Mouse (Mus musculus): Measurements from ENCODE around the gene Ccl7. TPM values are rescaled to one million over a fixed set of nuclear protein-coding genes. Genes with fewer than 3 reads are reported as not detected.

Ccl7 gene
- polyA plus RNA-seq, 1 experiment from 2014 or later = 2.1 TPM

DNA sequence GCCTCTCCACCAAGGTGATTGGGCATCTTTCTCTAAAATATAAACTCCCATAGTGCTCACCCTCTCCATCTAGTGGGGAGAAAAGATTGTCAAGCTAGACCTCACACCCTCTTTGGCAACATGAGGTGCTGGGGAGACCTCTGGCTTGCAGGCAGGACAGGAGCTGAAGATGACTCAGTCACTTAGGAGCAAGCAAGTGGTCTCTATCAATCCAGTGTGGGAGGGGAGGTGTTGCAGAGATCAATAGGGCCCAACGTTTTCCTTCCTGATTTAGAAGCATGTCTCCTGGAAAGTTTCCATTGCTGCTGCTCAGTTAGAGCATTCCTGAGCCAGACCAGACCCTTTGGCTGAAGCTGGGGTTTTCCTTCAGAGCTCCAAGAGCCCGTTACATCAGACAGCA, 7.0 kb upstream of the Ccl7 start, which contains the start of gene Gm17268:
Gm17268 (minus strand) TSS at position 28 of the 400 bp plus-strand sequence.
- Histone ChIP-seq H3K9ac (no peak within 1 kb of the TSS), H3K9me3 (no peaks in the 10 kb centered on the region), H3K27ac (no peak within 1 kb of the TSS), H3K4me1 (peaks cover 24% of the 10 kb centered on the region), H3K4me2 (replicated peaks) (no peak within 1 kb of the TSS), H3K4me3 (no peak within 1 kb of the TSS), H3K27me3 (peaks cover 17% of the 10 kb centered on the region; the same call in 1 of the 2 replicates), H3K36me3 (no peaks in the 10 kb centered on the region)
- whole genome bisulfite sequencing = 23% methylated on average over 2 of the region's 2 CpGs
- no peak for ATAC-seq (ENCODE audit: low FRiP score, low read depth)

DNA sequence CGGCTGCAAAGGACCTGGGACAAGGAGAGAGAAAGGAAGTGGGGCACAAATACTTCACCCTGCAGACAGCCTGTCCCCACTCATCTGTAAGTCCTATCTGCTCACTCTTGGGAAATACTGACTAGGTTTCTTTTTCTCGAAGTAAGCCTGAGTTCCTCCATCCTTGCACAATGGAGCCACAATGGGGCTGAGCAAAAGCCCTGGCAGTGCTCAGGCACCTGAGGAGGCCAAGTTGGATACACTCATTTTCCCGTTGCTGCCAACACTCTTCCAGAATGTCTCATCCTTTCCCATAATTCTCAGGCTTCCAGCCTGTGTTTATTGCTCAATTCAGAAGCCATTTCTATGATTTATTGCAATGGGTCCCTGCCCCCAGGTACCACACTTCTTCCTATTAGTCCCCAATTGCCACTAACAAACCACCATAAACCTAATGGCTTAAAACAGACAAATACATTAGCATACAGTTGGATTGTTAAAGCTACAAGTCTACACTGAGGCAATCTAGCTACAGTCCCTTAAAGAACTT, 6.3 kb upstream of the Ccl7 start:
- 61% methylated on average over 3 of the region's 3 CpGs for WGBS
- ATAC-seq (ENCODE audit: low FRiP score, low read depth) = no peak
- peaks cover 23% of the 10 kb centered on the region for H3K4me1 ChIP-seq

DNA sequence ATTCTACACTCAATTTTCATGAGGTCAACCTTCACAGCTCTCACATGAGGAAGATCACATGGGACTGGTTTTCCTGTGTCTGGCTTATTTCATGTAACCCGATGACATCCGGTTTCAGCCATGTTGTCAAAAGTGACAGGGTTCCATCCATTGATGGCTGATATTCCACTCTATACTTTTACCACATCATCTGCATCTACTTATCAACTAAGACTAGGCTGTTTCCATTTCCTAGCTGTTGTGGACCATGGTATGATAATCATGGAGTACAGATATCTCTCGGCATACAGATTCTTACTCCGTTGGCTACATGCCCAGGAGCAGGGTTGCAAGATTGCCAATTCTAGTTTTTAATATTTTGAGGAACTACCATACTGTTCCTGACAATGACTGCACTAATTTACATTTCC, 3.8 kb upstream of the Ccl7 start:
- Histone ChIP-seq H3K27me3 (peaks cover 12% of the 10 kb centered on the region; the same call in 1 of the 2 replicates), H3K9ac (no peak overlapping the region), H3K4me3 (no peak overlapping the region), H3K4me2 (replicated peaks) (no peak overlapping the region), H3K4me1 (peaks cover 10% of the 10 kb centered on the region; the same call in 1 of the 2 replicates), H3K36me3 (no peaks in the 10 kb centered on the region), H3K27ac (no peak overlapping the region), H3K9me3 (no peaks in the 10 kb centered on the region)
- ATAC-seq (ENCODE audit: low FRiP score, low read depth) = no peak
- 81% methylated on average over 4 of the region's 4 CpGs for WGBS

More for the DNA sequence above, 6.3 kb upstream of the Ccl7 start:
- Histone ChIP-seq H3K36me3 (no peaks in the 10 kb centered on the region), H3K9ac (no peak overlapping the region), H3K4me3 (no peak overlapping the region), H3K27me3 (peaks cover 17% of the 10 kb centered on the region; the same call in 1 of the 2 replicates), H3K4me2 (replicated peaks) (no peak overlapping the region), H3K27ac (no peak overlapping the region), H3K9me3 (no peaks in the 10 kb centered on the region)

DNA sequence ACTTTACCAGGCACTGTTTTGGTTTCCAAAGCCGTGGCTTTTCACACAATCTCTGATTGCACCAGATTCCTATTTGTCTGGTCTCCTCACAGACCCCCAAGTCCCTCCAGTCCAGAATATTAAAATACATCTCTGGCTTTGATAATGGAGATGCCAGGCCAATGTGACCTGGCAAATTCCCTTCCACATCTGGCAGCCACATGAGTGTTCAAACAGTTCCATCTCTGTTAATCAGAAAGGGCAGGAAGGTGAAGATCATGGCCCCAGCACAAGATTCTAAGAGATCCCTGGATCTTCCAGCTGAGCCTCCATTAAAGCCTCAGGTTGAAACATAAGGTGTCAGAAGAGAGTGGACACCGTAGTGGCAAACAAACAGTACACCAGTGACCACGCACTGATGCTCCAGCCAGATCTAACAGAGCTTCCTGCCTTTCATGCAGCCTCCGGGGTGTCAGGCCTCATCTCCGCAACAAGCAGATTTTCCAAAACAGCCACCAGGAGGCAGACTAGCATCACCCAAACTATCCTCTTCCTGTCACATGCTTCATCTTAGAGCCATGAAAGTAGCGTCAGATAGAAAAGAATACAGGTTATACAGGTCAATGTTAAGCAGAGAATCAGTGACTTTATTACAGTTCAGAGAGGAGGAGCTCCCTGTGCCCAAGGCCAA, 2.4 kb downstream of the Ccl7 start:
- H3K4me3 ChIP-seq = no peak overlapping the region
- WGBS = 25% methylated on average over 6 of the region's 6 CpGs
- no peak overlapping the region for H3K4me2 ChIP-seq (replicated peaks)
- H3K36me3 ChIP-seq = no peaks in the 10 kb centered on the region
- no peak overlapping the region for H3K9ac ChIP-seq
- no peaks in the 10 kb centered on the region for H3K27me3 ChIP-seq
- no peak overlapping the region for H3K27ac ChIP-seq
- H3K9me3 ChIP-seq = no peaks in the 10 kb centered on the region
- no peak for ATAC-seq (ENCODE audit: low FRiP score, low read depth)
- H3K4me1 ChIP-seq = peaks cover 4% of the 10 kb centered on the region; the same call in 1 of the 2 replicates

DNA sequence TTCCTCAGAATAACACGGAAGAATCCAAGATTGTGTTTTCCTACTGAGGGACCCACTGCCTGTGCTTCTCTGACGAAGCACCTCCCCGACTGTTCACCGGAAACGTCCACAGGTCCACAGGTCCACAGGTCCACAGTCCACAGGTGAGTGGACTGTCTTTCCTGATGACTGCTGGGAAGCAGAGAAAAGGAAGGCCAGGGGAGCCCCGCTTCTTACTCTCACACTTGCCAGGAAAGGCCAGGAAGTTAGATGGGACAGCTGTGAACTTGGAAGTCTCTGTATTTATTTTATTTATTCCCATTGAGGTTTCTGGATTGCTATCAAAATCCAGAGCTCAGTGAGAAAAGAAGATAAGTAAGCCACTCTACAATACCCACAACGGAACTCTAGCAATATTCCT, 8.3 kb downstream of the Ccl7 start:
- WGBS = 90% methylated on average over 7 of the region's 7 CpGs

DNA sequence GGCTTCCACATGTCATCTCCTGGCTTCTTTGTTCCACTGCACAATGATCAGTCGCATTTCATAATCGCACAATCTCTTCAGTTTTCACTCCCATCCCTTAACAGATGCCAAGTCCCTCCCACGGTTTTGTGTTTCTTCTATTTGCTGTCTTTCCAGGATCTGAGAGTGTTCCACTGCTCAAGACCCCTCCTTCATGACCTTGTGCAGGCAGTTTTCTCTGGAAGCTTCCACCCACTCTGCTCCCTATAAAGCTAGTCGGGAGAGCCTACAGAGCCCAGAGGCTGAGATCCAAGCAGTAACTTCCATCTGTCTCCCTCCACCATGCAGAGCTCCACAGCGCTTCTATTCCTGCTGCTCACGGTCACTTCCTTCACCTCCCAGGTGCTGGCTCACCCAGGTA, 12.1 kb downstream of the Ccl7 start, which contains the start of gene Ccl11:
Ccl11 (plus strand) TSS at position 178 of the 400 bp plus-strand sequence.
- WGBS = 78% methylated on average over 6 of the region's 6 CpGs
- no peaks in the 10 kb centered on the region for H3K4me1 ChIP-seq

More for the DNA sequence above, 8.3 kb downstream of the Ccl7 start:
- Histone ChIP-seq H3K4me2 (replicated peaks) (no peak overlapping the region), H3K36me3 (no peaks in the 10 kb centered on the region), H3K27ac (no peak overlapping the region), H3K4me3 (no peak overlapping the region), H3K9ac (no peak overlapping the region), H3K9me3 (no peaks in the 10 kb centered on the region), H3K4me1 (no peaks in the 10 kb centered on the region), H3K27me3 (no peaks in the 10 kb centered on the region)
- no peak for ATAC-seq (ENCODE audit: low FRiP score, low read depth)

DNA sequence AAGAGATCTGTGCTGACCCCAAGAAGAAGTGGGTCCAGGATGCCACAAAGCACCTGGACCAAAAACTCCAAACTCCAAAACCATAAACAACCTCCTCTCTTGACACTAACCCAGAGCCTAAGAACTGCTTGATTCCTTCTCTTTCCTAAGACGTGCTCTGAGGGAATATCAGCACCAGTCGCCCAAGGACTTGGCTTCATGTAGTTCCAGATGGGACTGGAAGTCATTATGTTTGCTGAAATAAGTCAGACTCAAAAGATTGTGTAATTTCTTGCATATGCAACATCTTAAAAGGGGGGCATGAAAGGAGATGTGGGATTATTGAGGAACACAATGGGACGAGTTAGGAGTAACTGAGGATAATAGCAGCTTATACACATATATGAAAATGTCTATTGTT, 16.7 kb downstream of the Ccl7 start:
- 53% methylated on average over 3 of the region's 3 CpGs for WGBS
- Histone ChIP-seq H3K4me2 (replicated peaks) (no peak overlapping the region), H3K9me3 (no peaks in the 10 kb centered on the region), H3K4me3 (no peak overlapping the region), H3K36me3 (no peaks in the 10 kb centered on the region), H3K4me1 (no peaks in the 10 kb centered on the region), H3K27ac (no peak overlapping the region), H3K9ac (no peak overlapping the region), H3K27me3 (no peaks in the 10 kb centered on the region)
- ATAC-seq (ENCODE audit: low FRiP score, low read depth) = no peak

More for the DNA sequence above, 12.1 kb downstream of the Ccl7 start, which contains the start of gene Ccl11:
- Histone ChIP-seq H3K4me2 (replicated peaks) (no peak within 1 kb of the TSS), H3K9me3 (no peaks in the 10 kb centered on the region), H3K4me3 (no peak within 1 kb of the TSS), H3K36me3 (no peaks in the 10 kb centered on the region), H3K27me3 (no peaks in the 10 kb centered on the region), H3K9ac (no peak within 1 kb of the TSS), H3K27ac (no peak within 1 kb of the TSS)
- ATAC-seq (ENCODE audit: low FRiP score, low read depth) = no peak

DNA sequence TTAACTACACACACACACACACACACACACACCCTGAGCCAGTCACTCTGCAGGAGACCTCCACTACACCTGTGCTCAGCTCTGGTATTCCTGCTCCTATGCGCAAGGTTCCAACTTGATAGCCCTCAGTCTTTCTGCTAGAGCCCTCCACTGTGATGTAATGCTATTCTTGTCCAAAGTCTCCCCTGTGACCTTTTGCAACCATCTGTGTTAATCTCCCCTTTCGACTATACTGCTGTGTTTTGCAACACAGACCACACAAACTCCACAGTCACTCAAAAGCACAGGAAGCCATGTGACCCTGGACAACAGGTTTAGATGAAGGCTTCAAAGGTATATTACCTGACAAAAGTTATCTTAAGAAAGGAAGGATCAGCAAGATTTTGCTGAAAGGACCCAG, 17.9 kb downstream of the Ccl7 start:
- no peak for ATAC-seq (ENCODE audit: low FRiP score, low read depth)

DNA sequence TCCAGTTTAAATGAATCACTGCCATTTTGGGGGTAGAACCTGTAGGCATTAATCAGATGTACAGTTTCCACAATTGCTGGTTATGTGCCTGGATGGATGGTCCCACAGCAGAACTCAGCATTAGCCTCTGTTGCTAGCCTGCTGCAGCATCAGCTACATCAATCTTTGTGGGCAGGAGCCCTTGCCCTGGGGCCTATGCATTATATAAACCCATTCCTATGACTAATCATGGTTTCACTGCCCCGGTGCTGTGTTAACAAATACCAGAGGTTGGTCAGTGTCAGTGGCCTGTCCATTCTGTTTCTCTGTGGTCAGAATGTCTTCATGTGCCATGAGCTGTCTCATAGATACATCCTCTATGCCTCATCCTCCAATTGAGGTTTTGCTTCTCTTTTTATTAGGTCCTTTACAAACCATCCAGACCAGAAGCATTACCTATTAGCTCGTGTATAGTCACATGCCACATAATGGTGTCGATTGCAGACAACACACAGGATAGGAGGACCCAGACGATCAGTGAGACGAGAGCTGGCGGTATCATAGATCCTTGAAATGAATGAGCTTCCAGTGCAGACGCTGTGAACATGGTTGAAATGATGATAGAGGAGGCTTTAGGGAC, 21.6 kb downstream of the Ccl7 start:
- Histone ChIP-seq H3K9me3 (no peaks in the 10 kb centered on the region), H3K27ac (no peak overlapping the region), H3K27me3 (no peaks in the 10 kb centered on the region), H3K4me1 (no peaks in the 10 kb centered on the region), H3K4me3 (no peak overlapping the region), H3K36me3 (no peaks in the 10 kb centered on the region), H3K9ac (no peak overlapping the region), H3K4me2 (replicated peaks) (no peak overlapping the region)
- 79% methylated on average over 7 of the region's 7 CpGs for WGBS
- ATAC-seq (ENCODE audit: low FRiP score, low read depth) = no peak

More for the DNA sequence above, 17.9 kb downstream of the Ccl7 start:
- H3K4me3 ChIP-seq = no peak overlapping the region
- H3K27ac ChIP-seq = no peak overlapping the region
- 77% methylated on average over 2 of the region's 2 CpGs for WGBS
- no peaks in the 10 kb centered on the region for H3K4me1 ChIP-seq
- H3K27me3 ChIP-seq = no peaks in the 10 kb centered on the region
- no peaks in the 10 kb centered on the region for H3K36me3 ChIP-seq
- no peak overlapping the region for H3K9ac ChIP-seq
- H3K9me3 ChIP-seq = no peaks in the 10 kb centered on the region
- H3K4me2 ChIP-seq (replicated peaks) = no peak overlapping the region

DNA sequence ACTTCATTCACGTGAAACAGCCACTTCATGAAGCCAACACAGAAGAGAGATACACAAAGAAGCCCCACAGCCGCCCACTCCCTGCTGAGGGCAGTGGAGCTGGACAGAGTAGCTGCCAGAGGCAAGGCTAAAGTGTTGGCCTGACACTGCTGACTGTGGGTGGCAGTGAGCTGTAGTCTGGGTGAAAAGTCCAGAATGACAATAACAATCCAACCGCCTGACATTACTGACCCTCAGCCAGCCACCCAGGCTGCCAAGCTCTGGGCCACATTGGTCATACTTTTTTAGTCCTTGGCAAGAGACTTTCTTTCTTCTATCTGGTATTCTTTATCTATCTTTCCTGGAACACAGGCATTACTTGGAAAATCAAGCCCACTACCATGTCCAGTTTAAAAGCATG, 25.6 kb downstream of the Ccl7 start:
- H3K4me3 ChIP-seq = no peak overlapping the region
- H3K4me1 ChIP-seq = no peaks in the 10 kb centered on the region
- no peaks in the 10 kb centered on the region for H3K27me3 ChIP-seq
- no peak overlapping the region for H3K27ac ChIP-seq
- no peak overlapping the region for H3K9ac ChIP-seq
- ATAC-seq (ENCODE audit: low FRiP score, low read depth) = no peak
- H3K36me3 ChIP-seq = no peaks in the 10 kb centered on the region
- no peak overlapping the region for H3K4me2 ChIP-seq (replicated peaks)
- no peaks in the 10 kb centered on the region for H3K9me3 ChIP-seq
- WGBS = 89% methylated on average over 3 of the region's 3 CpGs

DNA sequence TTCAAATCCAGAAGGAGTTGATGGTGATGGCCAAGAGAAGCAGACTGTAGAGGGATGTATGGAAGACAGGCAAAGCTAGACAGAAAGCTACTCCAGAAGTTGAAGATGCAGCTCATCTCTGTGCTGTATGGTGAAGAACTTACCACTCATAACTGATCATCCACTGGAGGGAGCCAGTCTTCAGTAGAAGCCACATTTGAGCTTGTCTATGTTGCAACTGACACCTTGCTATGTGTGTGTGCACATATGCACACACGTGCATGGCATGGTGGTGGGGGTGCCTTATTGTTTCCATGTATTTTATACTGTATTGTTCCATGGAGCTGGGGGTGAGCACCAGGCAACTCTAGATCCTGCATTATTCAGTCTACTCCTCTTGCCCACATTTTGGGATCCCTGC, 26.9 kb downstream of the Ccl7 start:
- H3K9ac ChIP-seq = no peak overlapping the region
- H3K27me3 ChIP-seq = no peaks in the 10 kb centered on the region
- H3K4me3 ChIP-seq = no peak overlapping the region
- H3K36me3 ChIP-seq = no peaks in the 10 kb centered on the region
- H3K4me1 ChIP-seq = no peaks in the 10 kb centered on the region
- WGBS = 76% methylated on average over 1 of the region's 1 CpGs
- H3K4me2 ChIP-seq (replicated peaks) = no peak overlapping the region
- no peak overlapping the region for H3K27ac ChIP-seq
- no peaks in the 10 kb centered on the region for H3K9me3 ChIP-seq
- ATAC-seq (ENCODE audit: low FRiP score, low read depth) = no peak

DNA sequence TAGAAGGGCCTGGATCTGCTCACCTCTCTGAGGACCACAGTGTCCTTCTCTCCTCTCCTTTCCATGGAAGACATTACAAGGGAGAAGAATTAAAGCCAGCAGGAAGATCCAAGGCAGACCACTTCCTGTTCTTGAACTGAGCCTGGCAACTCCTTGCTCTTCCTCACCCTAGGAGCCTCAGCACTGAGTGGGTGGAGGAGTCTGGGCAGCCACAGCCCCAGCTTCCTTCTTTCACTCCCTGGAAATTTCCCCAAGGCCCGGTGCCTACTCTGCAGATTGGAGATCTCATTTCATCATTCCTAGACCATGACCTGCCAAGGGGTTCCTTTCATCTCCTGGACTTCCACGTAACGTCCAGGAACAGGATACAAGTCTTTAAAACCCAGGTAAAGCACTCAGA, 27.5 kb downstream of the Ccl7 start:
- Histone ChIP-seq H3K9me3 (no peaks in the 10 kb centered on the region), H3K4me2 (replicated peaks) (no peak overlapping the region), H3K9ac (no peak overlapping the region), H3K27me3 (no peaks in the 10 kb centered on the region), H3K27ac (no peak overlapping the region), H3K36me3 (no peaks in the 10 kb centered on the region), H3K4me3 (no peak overlapping the region), H3K4me1 (no peaks in the 10 kb centered on the region)
- ATAC-seq (ENCODE audit: low FRiP score, low read depth) = no peak
- 78% methylated on average over 3 of the region's 3 CpGs for WGBS
